Mouse (Mus musculus): ENCODE results near the gene Fdxr.

Fdxr gene

DNA sequence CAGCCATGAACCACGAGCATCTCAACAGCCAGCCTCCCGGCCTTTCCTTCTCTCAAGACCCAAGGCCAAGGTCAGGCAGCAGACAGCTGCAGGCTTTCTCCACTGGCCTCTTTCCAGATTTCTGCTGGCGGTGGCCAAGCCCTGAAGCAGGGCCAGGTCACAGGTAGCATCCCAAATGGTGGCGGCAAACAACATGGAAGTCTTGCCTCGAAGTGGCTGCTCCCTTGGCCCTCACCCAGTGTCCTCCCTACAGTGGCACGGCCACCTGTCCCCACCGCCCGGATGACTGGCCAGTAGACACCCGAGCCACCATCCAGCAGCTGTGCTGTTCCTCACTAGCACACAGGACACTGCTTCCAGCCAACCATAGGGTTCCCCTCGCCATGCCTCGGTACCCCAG is 35.4 kb downstream of the Fdxr start:
- DNase-seq (ENCODE audit: low spot score) = no peak

DNA sequence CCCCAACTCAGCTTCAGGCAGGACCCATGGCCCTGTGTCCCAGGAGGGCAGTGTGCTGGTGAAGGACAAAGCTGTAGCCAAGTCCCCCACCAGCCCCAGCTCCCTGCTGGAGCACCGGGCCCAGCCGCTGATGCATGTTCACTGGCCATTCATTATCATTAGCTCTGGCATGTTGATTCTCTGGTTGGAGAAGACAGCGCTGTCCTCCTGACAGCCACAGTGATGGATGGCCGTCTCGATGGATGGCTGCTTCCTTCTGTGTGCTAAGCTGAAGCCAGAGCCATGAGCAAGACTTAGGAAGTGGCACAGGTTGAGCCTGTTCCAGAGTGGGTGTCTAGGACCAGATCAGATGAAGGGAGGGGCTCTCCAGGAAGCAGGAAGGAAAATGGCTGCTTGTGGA is 40.3 kb downstream of the Fdxr start:
- no peak for DNase-seq (ENCODE audit: low spot score)

DNA sequence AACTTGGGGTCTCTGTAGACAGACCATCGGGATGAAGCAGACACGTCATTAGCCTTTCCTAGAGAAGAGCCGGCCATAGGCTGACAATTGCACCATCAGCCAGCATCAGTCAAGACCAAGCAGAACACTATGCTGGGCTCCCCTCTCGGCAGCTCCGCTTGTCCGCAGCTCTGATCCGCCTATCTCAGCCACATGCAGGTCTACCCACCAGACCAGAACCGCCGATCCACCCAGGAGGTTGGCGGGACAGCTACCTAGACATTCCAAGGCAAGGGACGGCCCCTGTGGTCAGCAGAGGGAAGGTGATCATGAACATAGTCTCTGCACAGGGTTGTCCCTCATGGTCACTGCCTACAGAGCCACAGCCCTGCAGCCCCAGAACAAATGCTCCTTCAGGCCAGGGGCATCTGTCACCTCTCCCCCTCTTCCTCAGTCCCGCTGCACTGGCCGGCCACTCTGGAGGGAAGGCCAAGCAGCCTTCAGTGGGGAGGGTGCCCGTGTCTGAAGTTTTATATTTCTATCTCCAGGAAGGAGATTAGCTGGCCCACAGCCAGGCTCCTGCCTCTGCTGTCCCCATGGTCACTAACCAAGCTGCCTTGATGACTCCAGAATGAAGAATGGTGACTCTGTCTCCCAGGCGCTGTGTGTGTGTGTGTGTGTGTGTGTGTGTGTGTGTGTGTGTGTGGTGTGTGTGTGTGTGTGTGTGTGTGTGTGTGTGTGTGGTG is 42.4 kb downstream of the Fdxr start:
- DNase-seq (ENCODE audit: low spot score) = no peak

DNA sequence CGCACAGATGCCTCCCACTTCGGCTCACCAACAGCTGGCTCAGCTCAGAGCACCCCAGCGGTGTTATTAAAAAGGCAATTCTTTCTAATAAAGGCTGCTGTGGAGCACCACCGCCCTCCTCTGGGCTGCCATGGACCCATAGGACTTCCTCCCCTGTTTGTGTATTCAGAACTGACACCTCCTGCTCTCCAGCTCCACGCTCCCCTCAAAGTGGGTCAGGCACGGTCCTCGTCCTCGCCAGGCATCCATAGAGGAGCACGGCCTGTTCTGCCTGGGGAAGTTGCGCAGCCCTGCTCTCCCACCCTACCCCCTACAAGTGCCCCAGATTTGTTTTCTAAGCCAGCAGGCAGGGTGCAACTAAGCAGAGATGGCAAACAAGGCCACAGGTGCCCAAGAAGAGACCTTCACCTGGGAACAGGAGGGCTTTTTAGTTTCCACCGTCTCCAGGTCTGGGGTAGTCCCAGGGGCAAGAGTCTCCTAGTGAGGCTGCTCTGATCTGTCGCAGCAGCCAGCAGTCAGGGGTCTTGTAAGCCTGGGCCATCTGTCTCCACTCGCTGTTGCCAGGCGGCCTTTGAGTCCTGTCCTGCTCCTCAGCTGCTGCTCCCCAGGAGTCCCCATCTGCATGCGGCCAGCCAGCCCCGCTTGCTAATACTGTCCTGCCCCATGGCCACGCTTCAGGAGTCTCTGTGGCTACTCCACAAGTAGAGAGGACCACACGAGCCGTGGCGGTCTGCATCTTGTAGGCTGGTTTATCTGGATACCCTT is 43.1 kb downstream of the Fdxr start:
- DNase-seq (ENCODE audit: low spot score) = peak; percentile 68

DNA sequence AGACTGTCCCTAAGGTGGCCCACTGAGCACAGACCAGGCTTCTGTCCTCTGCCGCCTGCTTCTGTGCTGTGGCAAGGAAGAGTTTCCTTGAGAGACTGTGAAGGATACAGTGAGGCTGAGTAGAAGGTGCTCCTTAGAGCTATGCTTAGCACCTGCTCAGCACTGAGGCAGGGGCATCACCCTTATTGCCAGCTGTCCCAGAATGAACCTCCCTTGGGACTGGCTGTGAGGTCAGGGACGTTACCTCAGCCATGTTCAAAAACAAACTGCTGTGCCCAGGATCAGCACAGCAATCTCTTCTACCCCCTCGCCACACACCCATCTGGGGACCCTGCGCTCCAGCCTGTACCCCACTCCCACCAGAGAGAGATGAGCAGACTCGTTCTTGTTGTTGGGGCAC is 44.0 kb downstream of the Fdxr start:
- no peak for DNase-seq (ENCODE audit: low spot score)

DNA sequence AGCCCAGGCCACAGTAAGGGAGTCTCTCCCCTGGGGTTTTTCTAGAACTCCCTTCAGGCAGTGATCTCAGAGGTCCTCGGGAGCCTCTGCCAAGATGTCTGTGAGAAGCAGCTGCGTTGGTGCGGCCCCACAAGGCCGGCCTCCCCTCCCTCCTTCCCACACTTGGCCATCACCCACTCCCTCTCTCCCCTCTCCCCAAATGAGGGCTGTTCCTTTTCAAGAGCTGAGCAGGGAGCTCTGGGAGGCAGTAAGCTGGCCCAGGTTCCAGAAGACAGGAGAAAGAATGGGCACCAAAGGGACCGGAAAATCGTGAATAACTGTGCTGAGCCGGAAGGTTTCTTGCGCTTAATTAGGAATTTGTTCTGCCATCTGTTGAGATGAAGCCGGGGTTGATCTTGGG is 44.9 kb downstream of the Fdxr start:
- DNase-seq (ENCODE audit: low spot score) = peak; percentile 49

DNA sequence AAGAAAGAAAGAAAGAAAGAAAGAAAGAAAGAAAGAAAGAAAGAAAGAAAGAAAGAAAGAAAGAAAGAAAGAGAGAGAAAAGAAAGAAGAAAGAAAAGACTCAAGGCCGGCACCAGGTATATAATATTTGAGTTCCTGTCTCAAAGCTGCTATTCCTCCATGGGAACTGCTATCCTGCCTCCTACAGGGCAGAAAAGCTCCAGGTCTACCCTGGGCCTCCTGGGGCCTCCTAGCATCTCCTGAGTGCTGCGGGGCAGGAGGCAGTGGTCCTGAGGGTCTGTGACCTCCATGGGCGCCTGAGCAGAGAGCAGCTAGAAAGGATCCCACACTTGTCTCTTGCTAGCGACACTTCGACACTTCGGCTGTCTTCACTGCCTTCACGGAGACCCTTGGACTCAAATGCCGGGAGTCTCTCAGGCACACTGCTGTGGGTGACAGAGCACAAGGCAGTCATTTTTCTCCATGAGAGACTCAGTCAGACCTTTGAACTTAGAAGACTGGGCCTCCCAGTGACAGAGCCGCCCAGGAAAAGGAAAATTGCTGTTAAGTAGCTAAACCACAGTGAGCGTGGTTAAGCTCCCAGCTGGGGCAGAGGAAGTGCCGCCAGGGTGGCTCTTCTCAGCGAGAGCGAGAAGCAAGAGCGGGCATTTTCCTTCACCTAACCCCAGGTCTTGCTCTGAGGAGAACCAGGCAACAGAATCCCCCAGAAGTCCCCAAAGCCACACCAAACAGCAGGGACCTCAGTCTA is 45.5 kb downstream of the Fdxr start:
- no peak for DNase-seq (ENCODE audit: low spot score)

DNA sequence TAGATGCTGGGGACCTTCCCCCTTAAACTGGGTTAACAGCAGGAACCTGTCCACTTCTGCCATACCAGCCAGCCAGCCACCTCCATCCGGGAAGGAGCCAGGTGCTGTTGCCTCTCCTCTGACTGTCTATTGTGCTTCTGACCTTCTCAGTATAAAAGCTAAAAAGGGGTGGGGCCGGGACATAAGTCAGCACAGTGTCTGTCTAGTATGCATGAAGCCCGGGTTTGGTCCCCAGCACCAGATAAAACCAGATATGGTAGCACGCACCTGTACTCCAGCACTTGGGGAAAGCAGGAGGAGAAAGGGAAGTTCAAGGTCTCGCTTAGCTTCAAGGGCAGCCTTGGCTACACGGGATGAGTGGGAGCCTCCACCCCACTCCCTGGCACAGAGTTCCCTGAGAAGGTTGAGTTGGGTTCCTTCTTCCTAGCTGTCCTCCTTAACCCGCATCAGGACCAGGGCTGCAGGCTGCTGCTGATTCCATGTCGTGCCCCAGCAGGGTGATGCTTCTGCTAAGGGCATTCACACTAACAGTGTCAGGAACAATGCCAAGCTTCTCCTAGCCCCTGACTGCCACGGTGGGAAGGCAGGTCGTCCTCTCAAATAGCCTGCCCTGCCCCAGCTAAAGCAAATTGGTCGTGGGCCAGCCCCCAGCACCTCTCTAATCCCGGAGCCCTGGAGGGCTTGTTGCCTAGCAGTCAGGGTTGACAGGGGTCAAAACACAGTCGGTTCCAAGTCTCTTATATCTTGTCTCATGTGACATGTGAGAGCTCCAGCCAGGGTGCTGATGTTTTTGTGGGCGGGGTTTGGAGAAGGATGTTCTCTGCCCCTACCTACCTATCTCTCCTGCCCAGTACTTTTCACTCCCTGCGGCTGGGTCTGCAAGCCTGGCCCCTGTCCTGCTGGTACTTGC is 47.6 kb downstream of the Fdxr start:
- DNase-seq (ENCODE audit: low spot score) = no peak

DNA sequence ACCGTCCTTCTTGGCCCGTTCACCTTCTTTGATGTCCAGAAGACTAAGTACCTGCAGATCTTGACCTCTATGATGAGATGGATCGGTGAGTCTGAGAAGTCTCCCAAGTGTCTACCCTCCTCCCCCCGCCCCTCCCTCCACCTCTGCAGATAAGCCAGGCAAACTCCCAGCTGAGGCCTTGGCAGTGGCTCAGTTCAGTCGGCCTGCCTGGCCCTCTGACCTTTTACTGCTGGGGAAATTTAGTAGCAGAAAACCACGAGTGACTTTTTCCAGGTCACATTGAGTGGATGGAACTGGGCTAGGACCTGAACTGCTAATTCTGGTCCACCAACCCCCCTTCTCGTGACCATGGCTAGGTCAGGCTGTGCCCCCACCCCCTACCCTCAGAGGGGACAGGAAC is 48.4 kb downstream of the Fdxr start:
- DNase-seq (ENCODE audit: low spot score) = no peak

DNA sequence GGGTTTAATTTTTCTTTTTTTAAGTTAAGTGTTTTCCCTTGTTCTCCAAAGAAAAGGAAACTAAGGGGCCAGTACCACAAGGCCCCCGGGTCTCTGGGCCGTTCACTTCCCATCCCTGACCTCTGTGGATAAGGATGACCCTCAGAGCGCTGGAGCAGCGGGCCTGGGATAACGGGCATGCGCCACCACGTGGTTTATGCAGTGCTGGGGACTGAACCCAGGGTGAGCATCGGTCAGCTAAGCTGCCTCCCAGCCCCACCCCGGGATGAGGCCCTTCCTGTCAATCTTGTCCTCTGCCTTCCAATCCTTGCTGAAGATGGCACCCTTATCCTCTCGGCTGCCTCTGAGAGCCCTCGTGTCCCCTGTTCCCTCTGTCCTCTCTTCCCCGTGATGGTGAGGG is 49.2 kb downstream of the Fdxr start:
- peak; percentile 55 for DNase-seq (ENCODE audit: low spot score)

DNA sequence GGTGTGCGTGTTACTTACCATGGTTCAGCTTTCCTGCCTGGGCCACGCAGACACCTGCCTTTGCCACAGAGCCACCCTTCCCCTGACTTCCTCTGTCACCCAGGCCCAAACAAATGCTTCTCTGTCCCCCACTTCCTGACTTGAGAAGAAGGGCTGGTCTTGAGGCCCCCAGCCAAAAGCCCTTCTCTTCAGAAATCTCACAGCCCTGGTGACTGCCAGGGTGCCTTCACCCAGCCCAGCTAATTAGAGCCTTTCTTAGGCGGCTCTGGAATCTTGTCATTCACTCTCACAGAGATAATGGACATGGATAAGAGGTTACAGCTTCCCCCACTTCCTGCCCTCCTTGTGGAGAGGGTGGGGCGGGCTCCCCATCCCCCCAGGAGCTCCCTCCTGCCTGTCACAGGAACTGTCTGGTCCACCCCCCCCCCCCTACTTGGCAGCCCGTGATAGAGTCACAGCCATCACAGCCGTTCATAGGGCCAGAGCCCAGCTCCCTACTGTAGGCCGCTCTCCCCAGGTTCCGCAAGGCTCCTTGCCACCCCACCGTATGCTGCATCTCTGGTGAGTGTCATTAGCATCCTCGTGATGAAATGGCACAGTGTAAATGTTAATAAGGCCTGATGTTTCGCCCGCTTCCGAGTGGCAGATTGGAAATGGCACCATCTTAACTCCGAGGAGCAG is 49.9 kb downstream of the Fdxr start:
- DNase-seq (ENCODE audit: low spot score) = peak; percentile 57

DNA sequence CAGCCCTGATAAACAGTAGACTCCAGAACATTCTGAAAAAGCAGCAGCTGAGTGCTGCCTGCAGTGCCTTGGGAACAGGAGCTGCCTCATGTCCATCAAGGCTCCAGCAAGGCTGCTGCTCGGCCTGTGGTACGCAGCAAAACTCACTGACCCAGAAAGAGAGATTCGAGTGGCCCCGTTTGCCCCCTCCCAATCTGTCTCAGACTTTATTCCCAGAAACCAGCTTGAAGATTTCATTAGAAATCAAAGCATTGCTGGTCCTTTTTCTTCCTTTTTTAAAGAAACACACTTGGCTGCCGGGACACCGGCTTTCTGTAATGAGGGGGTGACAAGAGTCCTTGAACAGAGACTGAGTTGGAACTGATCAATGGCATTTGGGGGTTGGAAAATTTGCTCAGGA is 51.5 kb downstream of the Fdxr start:
- no peak for DNase-seq (ENCODE audit: low spot score)

DNA sequence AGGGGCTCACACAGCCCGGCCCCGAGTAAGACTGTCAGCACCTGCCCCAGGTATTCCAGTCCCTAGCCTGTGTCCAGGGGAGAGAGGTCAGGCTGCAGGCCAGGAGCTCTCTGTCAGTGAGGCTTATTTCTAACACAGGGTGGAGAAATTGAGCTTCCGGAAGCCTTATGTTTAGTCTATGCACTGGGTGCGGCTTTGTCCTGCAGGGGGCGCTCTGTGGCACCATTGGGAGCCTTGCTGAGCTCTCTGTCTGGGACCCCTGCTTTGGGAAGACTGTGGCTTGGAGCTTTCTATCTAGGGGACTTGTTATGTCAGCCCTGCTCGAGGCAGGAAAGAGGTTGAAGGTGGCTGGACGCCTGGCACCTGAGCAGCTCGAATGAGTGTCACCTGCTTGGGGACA is 52.0 kb downstream of the Fdxr start:
- peak; percentile 86 for DNase-seq (ENCODE audit: low spot score)

DNA sequence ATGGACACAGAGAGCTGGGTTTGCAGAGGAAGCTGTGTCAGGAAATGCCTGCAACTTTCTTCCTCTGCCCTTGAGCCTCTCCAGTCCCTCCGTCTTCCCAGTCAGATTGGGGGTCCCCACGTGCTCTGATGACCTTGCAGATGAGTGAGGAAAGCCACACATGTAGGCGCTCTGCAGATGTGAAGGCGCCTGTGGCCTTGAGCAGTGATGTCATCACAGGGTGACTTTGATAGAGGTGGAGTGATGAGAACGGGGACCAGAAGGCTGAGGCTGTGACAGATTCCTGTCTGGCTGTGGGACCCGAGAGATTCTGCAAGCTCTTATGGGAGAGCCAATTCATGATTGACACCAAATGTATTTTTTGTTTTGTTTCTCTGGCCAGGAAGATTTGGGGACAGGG is 53.0 kb downstream of the Fdxr start:
- DNase-seq (ENCODE audit: low spot score) = no peak

DNA sequence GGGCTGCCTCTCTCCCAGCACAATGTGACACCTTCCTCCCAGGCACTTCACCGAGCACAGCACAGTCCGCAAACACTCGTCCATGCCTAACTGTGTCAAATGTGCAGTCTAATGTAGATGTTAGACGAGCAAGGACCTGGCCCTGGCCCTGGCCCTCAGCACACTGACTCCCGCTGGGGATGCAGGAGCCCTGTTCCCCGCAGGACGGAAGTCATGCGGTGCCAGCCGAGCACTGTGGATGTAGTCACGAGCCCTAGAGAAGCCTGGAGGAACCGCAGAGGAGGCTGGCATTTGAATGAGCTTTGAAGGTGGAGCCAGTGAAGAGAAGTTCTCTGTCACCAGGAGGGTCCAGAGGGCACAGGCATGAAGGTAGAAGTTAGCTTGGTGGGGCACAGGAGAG is 53.4 kb downstream of the Fdxr start:
- DNase-seq (ENCODE audit: low spot score) = no peak

DNA sequence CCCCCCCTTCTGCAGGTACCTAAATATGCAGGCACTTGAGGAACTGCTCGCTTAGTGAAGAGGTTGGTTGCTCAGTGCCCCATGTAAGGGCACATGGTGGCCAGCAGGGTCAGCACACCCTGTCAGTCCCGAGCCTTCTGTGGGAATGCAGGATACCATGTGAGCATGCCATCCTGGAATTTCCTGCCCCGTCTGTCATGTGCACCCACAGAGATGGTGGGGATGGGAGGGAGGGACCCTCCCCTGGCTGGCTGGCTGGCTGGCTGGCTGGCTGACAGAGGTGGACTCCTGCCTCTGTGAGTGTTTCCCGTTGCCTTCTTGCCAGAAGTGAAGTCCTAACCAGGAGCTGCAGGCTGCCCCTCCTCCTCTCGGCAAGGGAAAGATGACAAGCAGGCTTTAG is 54.3 kb downstream of the Fdxr start:
- DNase-seq (ENCODE audit: low spot score) = no peak

DNA sequence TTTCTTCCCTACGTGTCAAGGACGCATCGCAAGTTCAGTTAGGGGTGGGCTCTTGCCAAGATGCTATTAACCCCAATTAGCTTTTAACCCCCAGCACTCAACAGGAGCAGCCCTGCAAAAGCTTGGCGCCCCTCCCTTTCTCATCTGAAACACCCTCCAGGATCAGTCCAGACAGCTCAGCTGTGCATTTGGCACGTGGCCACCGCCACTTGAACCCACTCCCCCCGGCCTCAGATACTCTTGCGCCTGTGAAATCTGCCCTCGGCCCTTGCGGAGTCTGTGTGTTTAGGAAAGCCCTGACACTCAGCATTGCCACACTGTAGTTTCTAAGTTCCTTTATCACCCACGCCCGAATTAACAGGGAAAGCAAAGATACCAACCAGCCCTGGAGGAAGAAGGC is 54.8 kb downstream of the Fdxr start:
- DNase-seq (ENCODE audit: low spot score) = no peak

DNA sequence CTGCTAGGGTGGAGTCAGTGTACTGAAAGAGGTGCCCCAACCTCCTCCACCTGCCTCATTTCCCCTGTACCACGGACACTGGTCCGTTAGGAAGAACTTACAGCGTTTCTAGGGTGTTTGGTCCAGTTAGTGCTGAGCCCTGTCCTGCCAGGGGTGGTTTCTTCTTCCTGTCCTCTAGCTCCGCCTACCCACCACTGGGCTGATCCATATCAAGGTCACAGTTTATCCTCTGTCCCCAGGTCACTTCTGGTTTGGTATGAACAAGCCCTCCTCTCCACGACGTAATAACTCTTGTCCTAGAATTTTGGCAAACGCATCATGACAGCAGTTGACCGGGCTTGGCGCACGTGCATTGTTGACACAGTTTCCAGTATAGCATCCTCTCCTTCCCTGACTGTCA is 57.2 kb downstream of the Fdxr start:
- no peak for DNase-seq (ENCODE audit: low spot score)

DNA sequence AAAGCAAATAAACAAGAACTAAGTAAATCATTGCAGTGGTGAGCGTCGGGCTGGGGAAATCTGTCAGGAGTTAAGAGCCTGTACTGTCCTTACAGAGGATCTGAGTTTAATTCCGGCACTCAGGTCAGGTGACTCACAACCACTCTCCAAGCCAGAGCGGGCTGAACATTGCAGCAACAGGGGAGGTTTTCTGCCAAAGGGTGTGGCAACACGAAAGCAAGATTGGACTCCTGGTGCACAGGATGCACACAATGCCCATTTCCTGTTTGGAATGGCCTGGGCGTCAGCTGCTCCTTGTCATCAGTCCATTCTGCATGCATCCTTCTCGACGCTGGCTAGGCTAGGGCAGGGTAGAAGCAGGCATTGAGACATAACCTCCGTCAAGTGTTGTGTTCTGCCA is 57.6 kb downstream of the Fdxr start:
- DNase-seq (ENCODE audit: low spot score) = no peak
